Mouse (Mus musculus) spleen, adult 2 months (tissue): ENCODE results near the gene Saxo1.

Experiments used
- CTCF ChIP-seq: fragments of 200-500 bp; IDR thresholded peaks from 2 replicates; pipeline ENCODE4 v1.5.1; 2011; ENCODE audit warnings: mild to moderate bottlenecking, inconsistent platforms; ENCODE audit not compliant: insufficient read depth, insufficient read length, insufficient replicate concordance; ENCODE audit errors: extremely low read depth
- POLR2A ChIP-seq: fragments of 200-500 bp; IDR thresholded peaks from 2 replicates; pipeline ENCODE4 v1.6.1; 2011; ENCODE audit warnings: low read depth, low read length, inconsistent platforms

GRCm38 (mm10) chr4:86485052-86485451 lies 73.1 kb downstream of the Saxo1 start:
- TF ChIP-seq CTCF: no peak
- no peak for TF ChIP-seq POLR2A
